In genomic region chr3:94311376-94311775, GRCm38 (mm10) we compare ENCODE assay signal across 14 mouse cellular contexts. TPM values are rescaled to one million over a fixed set of nuclear protein-coding genes. Genes with fewer than 3 reads are reported as not detected.
DNase-seq lines count a peak whose midpoint lies in the region; ATAC-seq and TF ChIP-seq lines count a peak whose summit lies in the region.
"Had no signal": no experiment of that assay in that cellular context is flagged by ENCODE, and none has a peak within 500 bp of the region (broad histone marks: within the 10 kb centered on the region; RNA-seq: fewer than 3 reads in every experiment).

No protein-coding gene starts in this region.

- peak overlapping the region; percentile 65 for H3K4me2 ChIP-seq in limb, embryonic 13.5 days (replicated peaks)
- H3K4me2 ChIP-seq in intestine, postnatal 0 days (replicated peaks; ENCODE audit: low read depth): peak overlapping the region; percentile 82
- peak overlapping the region; percentile 52 for H3K4me2 ChIP-seq in midbrain, postnatal 0 days (ENCODE audit: low read depth, low read length, poor library complexity, severe bottlenecking)

- peaks cover 7% of the 10 kb centered on the region; the same call in 1 of the 2 replicates for H3K4me1 ChIP-seq in limb, embryonic 13.5 days
- H3K4me1 ChIP-seq in limb, embryonic 10.5 days: peaks cover 10% of the 10 kb centered on the region; the same call in 1 of the 2 replicates
- H3K4me1 ChIP-seq in intestine, postnatal 0 days (replicated peaks; ENCODE audit: control insufficient read depth, insufficient read depth, low read length): 0 out of 2 replicates have a peak, but pooled peaks cover 2% of the 10 kb centered on the region
- 0 out of 2 replicates have a peak, but pooled peaks cover 3% of the 10 kb centered on the region for H3K4me1 ChIP-seq in midbrain, postnatal 0 days (ENCODE audit: insufficient read depth, low read length)

- ATAC-seq in limb, embryonic 13.5 days (ENCODE audit: low FRiP score, low read depth): no peak
- ATAC-seq in intestine, postnatal 0 days: peak; percentile 19; the same call in 1 of the 2 replicates
- no peak for ATAC-seq in midbrain, postnatal 0 days (ENCODE audit: low FRiP score)
- ATAC-seq: Patski had no signal

- no peak for TF ChIP-seq CTCF in intestine, postnatal 0 days (IDR thresholded peaks at IDR 0.05; ENCODE audit: low read depth)
- TF ChIP-seq CTCF in midbrain, postnatal 0 days (IDR thresholded peaks at IDR 0.05): no peak

- WGBS in limb, embryonic 13.5 days: 71% methylated on average over 4 of the region's 4 CpGs
- WGBS in limb, embryonic 10.5 days: 89% methylated on average over 4 of the region's 4 CpGs
- WGBS in intestine, postnatal 0 days: 42% methylated on average over 4 of the region's 4 CpGs
- 78% methylated on average over 4 of the region's 4 CpGs for WGBS in midbrain, postnatal 0 days

- H3K9ac ChIP-seq in limb, embryonic 13.5 days: no peak overlapping the region
- H3K9ac ChIP-seq in intestine, postnatal 0 days (ENCODE audit: low read depth, low read length): no peak overlapping the region
- no peak overlapping the region for H3K9ac ChIP-seq in midbrain, postnatal 0 days (replicated peaks; ENCODE audit: low read length, poor library complexity, severe bottlenecking)

- no peaks in the 10 kb centered on the region for H3K27me3 ChIP-seq in limb, embryonic 13.5 days
- no peaks in the 10 kb centered on the region for H3K27me3 ChIP-seq in limb, embryonic 10.5 days (ENCODE audit: low read depth, poor library complexity, severe bottlenecking)
- no peaks in the 10 kb centered on the region for H3K27me3 ChIP-seq in intestine, postnatal 0 days (replicated peaks; ENCODE audit: control insufficient read depth, insufficient read depth, low read length)
- H3K27me3 ChIP-seq in midbrain, postnatal 0 days (ENCODE audit: insufficient read depth, low read length): no peaks in the 10 kb centered on the region
- H3K27me3 ChIP-seq: megakaryocyte, embryonic 14.5 days had no signal

- no peak overlapping the region for H3K27ac ChIP-seq in limb, embryonic 13.5 days
- no peak overlapping the region for H3K27ac ChIP-seq in limb, embryonic 10.5 days
- H3K27ac ChIP-seq in intestine, postnatal 0 days (ENCODE audit: low read depth, low read length): peak overlapping the region; percentile 82
- no peak overlapping the region for H3K27ac ChIP-seq in midbrain, postnatal 0 days (ENCODE audit: low read depth, low read length)

- no peaks in the 10 kb centered on the region for H3K9me3 ChIP-seq in limb, embryonic 13.5 days
- no peaks in the 10 kb centered on the region for H3K9me3 ChIP-seq in limb, embryonic 10.5 days (replicated peaks)
- H3K9me3 ChIP-seq in intestine, postnatal 0 days (ENCODE audit: control insufficient read depth): no peaks in the 10 kb centered on the region
- no peaks in the 10 kb centered on the region for H3K9me3 ChIP-seq in midbrain, postnatal 0 days (ENCODE audit: low read length)
- H3K9me3 ChIP-seq: megakaryocyte, embryonic 14.5 days had no signal

- no peaks in the 10 kb centered on the region for H3K36me3 ChIP-seq in limb, embryonic 13.5 days
- H3K36me3 ChIP-seq in limb, embryonic 10.5 days: no peaks in the 10 kb centered on the region
- H3K36me3 ChIP-seq in intestine, postnatal 0 days (ENCODE audit: control insufficient read depth, insufficient read depth): no peaks in the 10 kb centered on the region
- H3K36me3 ChIP-seq in midbrain, postnatal 0 days (ENCODE audit: insufficient read depth, low read length): no peaks in the 10 kb centered on the region

- no peak overlapping the region for H3K4me3 ChIP-seq in limb, embryonic 13.5 days
- H3K4me3 ChIP-seq in limb, embryonic 10.5 days: no peak overlapping the region
- H3K4me3 ChIP-seq in intestine, postnatal 0 days (ENCODE audit: low read depth, low read length): peak overlapping the region; percentile 67
- peak overlapping the region; percentile 66 for H3K4me3 ChIP-seq in midbrain, postnatal 0 days (ENCODE audit: low read depth, low read length)

- DNase-seq in cerebellum, adult 9-11 months: peak; percentile 16
- DNase-seq in cerebellum, adult 11 months: no peak
- no peak for DNase-seq in limb, embryonic 10.5 days (ENCODE audit: low spot score)
- DNase-seq in midbrain, postnatal 0 days (ENCODE audit: low spot score): no peak
- DNase-seq in spleen, adult 18-20 months: no peak
- DNase-seq in adrenal gland, postnatal 14 days: no peak
- DNase-seq: gastrocnemius, postnatal 14 days; left cerebral cortex, postnatal 4 days had no signal

RNA-seq across cellular contexts. Expression of gene Them4, which starts 1.5 kb away (rescaled TPM):
- polyA plus RNA-seq in limb, embryonic 13.5 days (2015; fragmentation: Nextera tagmentation; extraction: Ambion mirVana): 11.2 and 11.5 TPM in 2 replicates
- polyA plus RNA-seq in limb, embryonic 10.5 days (2016; fragmentation: Nextera tagmentation; extraction: Ambion mirVana): 7.2 and 7.7 TPM in 2 replicates
- 18.0 and 19.8 TPM in 2 replicates for polyA plus RNA-seq in intestine, postnatal 0 days (2015; fragmentation: Nextera tagmentation; extraction: Ambion mirVana)
- 28.7 and 32.7 TPM in 2 replicates for total RNA-seq in midbrain, postnatal 0 days (2014; rRNA removed)
- polyA plus RNA-seq in midbrain, postnatal 0 days (2015; fragmentation: Nextera tagmentation; extraction: Ambion mirVana): 72.9 and 73.0 TPM in 2 replicates
- 9.9 and 10.2 TPM in 2 replicates for total RNA-seq in adrenal gland, postnatal 14 days (2021)

RNA-seq across cellular contexts. Expression of gene Them5, which starts 30.5 kb away (rescaled TPM):
- 2.3 and 2.4 TPM in 2 replicates for polyA plus RNA-seq in limb, embryonic 13.5 days (2015; fragmentation: Nextera tagmentation; extraction: Ambion mirVana)
- polyA plus RNA-seq in limb, embryonic 10.5 days (2016; fragmentation: Nextera tagmentation; extraction: Ambion mirVana): not detected in 2 replicates
- polyA plus RNA-seq in intestine, postnatal 0 days (2015; fragmentation: Nextera tagmentation; extraction: Ambion mirVana): not detected in 2 replicates
- total RNA-seq in midbrain, postnatal 0 days (2014; rRNA removed): 0.16 TPM in 1 of 2 replicates, not detected in the other
- polyA plus RNA-seq in midbrain, postnatal 0 days (2015; fragmentation: Nextera tagmentation; extraction: Ambion mirVana): not detected in 2 replicates
- total RNA-seq in adrenal gland, postnatal 14 days (2021): not detected in 2 replicates
- total RNA-seq: hematopoietic stem cell, adult 5-6 weeks; left cerebral cortex, postnatal 4 days had no signal

RNA-seq across cellular contexts. Expression of gene Gm4778, which starts 47.5 kb away (rescaled TPM):
- not detected in 2 replicates for polyA plus RNA-seq in limb, embryonic 13.5 days (2015; fragmentation: Nextera tagmentation; extraction: Ambion mirVana)
- polyA plus RNA-seq in limb, embryonic 10.5 days (2016; fragmentation: Nextera tagmentation; extraction: Ambion mirVana): not detected in 2 replicates
- polyA plus RNA-seq in intestine, postnatal 0 days (2015; fragmentation: Nextera tagmentation; extraction: Ambion mirVana): not detected in 2 replicates
- not detected in 2 replicates for total RNA-seq in midbrain, postnatal 0 days (2014; rRNA removed)
- polyA plus RNA-seq in midbrain, postnatal 0 days (2015; fragmentation: Nextera tagmentation; extraction: Ambion mirVana): not detected in 2 replicates
- not detected in 2 replicates for total RNA-seq in adrenal gland, postnatal 14 days (2021)
- total RNA-seq: gastrocnemius, postnatal 14 days; hematopoietic stem cell, adult 5-6 weeks; left cerebral cortex, postnatal 4 days had no signal
- polyA plus RNA-seq: embryonic facial prominence, embryonic 14.5 days; Patski had no signal

RNA-seq across cellular contexts. Expression of gene C2cd4d, which starts 50.9 kb away (rescaled TPM):
- 2.5 and 3.1 TPM in 2 replicates for polyA plus RNA-seq in limb, embryonic 13.5 days (2015; fragmentation: Nextera tagmentation; extraction: Ambion mirVana)
- 0.15 and 0.54 TPM in 2 replicates for polyA plus RNA-seq in limb, embryonic 10.5 days (2016; fragmentation: Nextera tagmentation; extraction: Ambion mirVana)
- 0.65 and 0.87 TPM in 2 replicates for polyA plus RNA-seq in intestine, postnatal 0 days (2015; fragmentation: Nextera tagmentation; extraction: Ambion mirVana)
- total RNA-seq in midbrain, postnatal 0 days (2014; rRNA removed): 1.7 and 2.8 TPM in 2 replicates
- polyA plus RNA-seq in midbrain, postnatal 0 days (2015; fragmentation: Nextera tagmentation; extraction: Ambion mirVana): 1.7 and 2.2 TPM in 2 replicates
- total RNA-seq in adrenal gland, postnatal 14 days (2021): 0.41 and 0.56 TPM in 2 replicates
- total RNA-seq: hematopoietic stem cell, adult 5-6 weeks had no signal
- polyA plus RNA-seq: Patski had no signal

Comparison
In these comparisons a context has a peak if more than half of its experiments do, and no peak if none do; other contexts are left out.
1. H3K4me3 ChIP-seq: peak in intestine, postnatal 0 days (single experiment) and midbrain, postnatal 0 days (single experiment); none in limb, embryonic 13.5 days (single experiment) and limb, embryonic 10.5 days (single experiment).
2. Peak in every context shown above with its lines, with median percentiles within 50 percentile points of each other: H3K4me2 ChIP-seq.